Mouse (Mus musculus) CD8-positive naive resting alpha-beta T cell, adult 57 days (primary cell): ENCODE measurements around the gene Slc18b1. TPM values are rescaled to one million over a fixed set of nuclear protein-coding genes. Genes with fewer than 3 reads are reported as not detected.

ENCODE experiments used
- total RNA-seq: library from RNA; stranded (reverse); gene quantifications from one replicate; pipeline ENCODE4 v1.2.4, GENCODE M21; 2023

Slc18b1 gene
- total RNA-seq, result not detected

GRCm38 (mm10) chr10:23796551-23797503, at the start of gene Slc18b1:
Slc18b1 (plus strand) TSS chr10:23796986.

GRCm38 (mm10) chr10:23787062-23787821, 9.5 kb upstream of the Slc18b1 start, which contains the start of gene Rps12:
Rps12 (minus strand) TSS chr10:23787275.

DNA sequence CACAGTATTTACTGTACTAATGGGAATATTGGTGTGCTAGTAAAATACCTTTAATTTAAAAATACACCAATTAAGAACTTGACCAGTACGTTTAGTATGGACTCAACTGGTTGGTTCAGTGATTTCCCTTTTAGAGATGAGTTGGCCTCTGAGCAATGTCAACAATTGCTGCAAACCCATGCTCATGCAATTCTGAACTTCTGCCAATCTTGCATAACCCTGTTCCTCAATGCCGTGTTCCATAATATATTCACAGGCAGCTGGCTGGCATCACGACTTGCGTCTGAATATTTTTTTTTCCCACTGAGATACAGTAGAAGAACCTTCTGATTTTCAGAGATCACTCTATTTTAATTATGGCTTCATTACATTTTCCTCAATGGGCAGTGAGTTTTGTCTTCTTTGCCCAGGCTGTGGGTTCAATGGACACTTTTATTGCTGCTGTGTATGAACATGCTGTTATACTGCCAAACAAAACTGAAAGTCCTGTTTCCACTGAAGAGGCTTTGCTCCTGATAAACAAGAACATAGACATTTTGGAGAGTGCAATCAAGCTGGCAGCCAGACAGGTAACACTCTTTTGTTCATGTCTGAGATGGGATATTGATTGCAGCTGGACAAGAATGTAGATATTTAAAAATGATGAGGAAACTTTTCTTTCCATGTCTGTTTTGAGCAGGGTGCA, 54.6 kb downstream of the Slc18b1 start, which contains the start of gene Vnn3:
Gene Vnn3 (plus strand): TSS at position 235 of the 685 bp plus-strand sequence.

Other genes starting within 250 kb of the Slc18b1 start
- 1,357 TPM for gene Rps12, start 9.7 kb upstream of the Slc18b1 start, total RNA-seq
- gene Vnn3, start 54.5 kb downstream of the Slc18b1 start, total RNA-seq, result not detected
- not detected for gene Vnn1, start 97.7 kb downstream of the Slc18b1 start, total RNA-seq
- not detected for gene Taar1, start 123.4 kb downstream of the Slc18b1 start, total RNA-seq
- not detected for gene Taar2, start 141.6 kb downstream of the Slc18b1 start, total RNA-seq
- gene Taar3, start 152.6 kb downstream of the Slc18b1 start, total RNA-seq, result not detected
- not detected for gene Taar4, start 163.5 kb downstream of the Slc18b1 start, total RNA-seq
- gene Taar5, start 173.7 kb downstream of the Slc18b1 start, total RNA-seq, result not detected
- gene Taar6, start 188.7 kb downstream of the Slc18b1 start, total RNA-seq, result not detected
- not detected for gene Taar7a, start 196.5 kb downstream of the Slc18b1 start, total RNA-seq
- gene Taar7b, start 203.0 kb downstream of the Slc18b1 start, total RNA-seq, result not detected
- not detected for gene Taar7d, start 230.2 kb downstream of the Slc18b1 start, total RNA-seq
- not detected for gene Taar7e, start 240.6 kb downstream of the Slc18b1 start, total RNA-seq